Mouse (Mus musculus): ENCODE measurements around the gene Sgtb. TPM values are rescaled to one million over a fixed set of nuclear protein-coding genes. Genes with fewer than 3 reads are reported as not detected.
A peak's percentile ranks its signal among the peaks of the same experiment; 100 is the strongest.

Sgtb gene
- polyA plus RNA-seq, 1 experiment from 2014 or later: 2.2 TPM

- WGBS: 81% methylated on average over 7 of the region's 7 CpGs
- H3K9ac ChIP-seq: no peak overlapping the region
- H3K27ac ChIP-seq: no peak overlapping the region
- H3K9me3 ChIP-seq (replicated peaks): no peaks in the 10 kb centered on the region
- no peaks in the 10 kb centered on the region for H3K27me3 ChIP-seq
- H3K4me1 ChIP-seq (replicated peaks): no peaks in the 10 kb centered on the region
- no peaks in the 10 kb centered on the region for H3K36me3 ChIP-seq
- H3K4me2 ChIP-seq: no peak overlapping the region
- ATAC-seq (replicated peaks; ENCODE audit: insufficient number of reproducible peaks, insufficient read depth, low FRiP score, low read depth): no peak
- no peak overlapping the region for H3K4me3 ChIP-seq
These were observed 27.0 kb upstream of the Sgtb start for GRCm38 (mm10) chr13:104082504-104082903.

DNA sequence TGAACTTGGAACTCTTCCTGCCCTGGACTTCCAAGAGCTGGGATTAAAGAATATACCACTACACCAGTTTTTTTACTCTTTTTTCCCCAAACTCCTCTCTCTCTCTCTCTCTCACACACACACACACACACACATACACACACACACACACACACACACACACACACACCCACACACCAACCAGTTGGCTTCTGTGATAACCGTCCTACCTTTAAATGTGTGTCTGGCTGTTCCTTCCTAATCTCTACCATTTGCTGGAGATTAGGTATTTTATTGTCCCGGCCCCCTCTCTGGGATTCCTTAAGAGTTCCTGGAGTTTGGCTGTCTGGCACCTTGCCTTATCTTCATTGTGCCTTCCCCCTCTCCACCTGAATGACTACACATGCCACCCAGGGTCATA, 24.9 kb upstream of the Sgtb start:
- no peaks in the 10 kb centered on the region for H3K4me1 ChIP-seq (replicated peaks)
- WGBS: 46% methylated on average over 2 of the region's 2 CpGs
- H3K9ac ChIP-seq: no peak overlapping the region
- H3K27ac ChIP-seq: no peak overlapping the region
- H3K4me2 ChIP-seq: no peak overlapping the region
- no peaks in the 10 kb centered on the region for H3K27me3 ChIP-seq
- no peaks in the 10 kb centered on the region for H3K9me3 ChIP-seq (replicated peaks)
- no peaks in the 10 kb centered on the region for H3K36me3 ChIP-seq
- no peak for ATAC-seq (replicated peaks; ENCODE audit: insufficient number of reproducible peaks, insufficient read depth, low FRiP score, low read depth)
- H3K4me3 ChIP-seq: no peak overlapping the region

GRCm38 (mm10) chr13:104089387-104089786, 20.2 kb upstream of the Sgtb start:
- ATAC-seq (replicated peaks; ENCODE audit: insufficient number of reproducible peaks, insufficient read depth, low FRiP score, low read depth): no peak
- Histone ChIP-seq H3K36me3 (no peaks in the 10 kb centered on the region), H3K9me3 (replicated peaks) (no peaks in the 10 kb centered on the region), H3K4me2 (no peak overlapping the region), H3K9ac (no peak overlapping the region), H3K27ac (no peak overlapping the region), H3K4me1 (replicated peaks) (no peaks in the 10 kb centered on the region), H3K27me3 (no peaks in the 10 kb centered on the region), H3K4me3 (no peak overlapping the region)
- WGBS: 28% methylated on average over 1 of the region's 1 CpGs

- H3K4me2 ChIP-seq: no peak overlapping the region
- WGBS: 8% methylated on average over 1 of the region's 1 CpGs
- H3K36me3 ChIP-seq: no peaks in the 10 kb centered on the region
- no peaks in the 10 kb centered on the region for H3K27me3 ChIP-seq
- H3K27ac ChIP-seq: no peak overlapping the region
- H3K9me3 ChIP-seq (replicated peaks): no peaks in the 10 kb centered on the region
- H3K9ac ChIP-seq: no peak overlapping the region
- H3K4me3 ChIP-seq: no peak overlapping the region
- ATAC-seq (replicated peaks; ENCODE audit: insufficient number of reproducible peaks, insufficient read depth, low FRiP score, low read depth): no peak
- H3K4me1 ChIP-seq (replicated peaks): peaks cover 18% of the 10 kb centered on the region
These were observed 17.8 kb upstream of the Sgtb start for GRCm38 (mm10) chr13:104091734-104092133.

DNA sequence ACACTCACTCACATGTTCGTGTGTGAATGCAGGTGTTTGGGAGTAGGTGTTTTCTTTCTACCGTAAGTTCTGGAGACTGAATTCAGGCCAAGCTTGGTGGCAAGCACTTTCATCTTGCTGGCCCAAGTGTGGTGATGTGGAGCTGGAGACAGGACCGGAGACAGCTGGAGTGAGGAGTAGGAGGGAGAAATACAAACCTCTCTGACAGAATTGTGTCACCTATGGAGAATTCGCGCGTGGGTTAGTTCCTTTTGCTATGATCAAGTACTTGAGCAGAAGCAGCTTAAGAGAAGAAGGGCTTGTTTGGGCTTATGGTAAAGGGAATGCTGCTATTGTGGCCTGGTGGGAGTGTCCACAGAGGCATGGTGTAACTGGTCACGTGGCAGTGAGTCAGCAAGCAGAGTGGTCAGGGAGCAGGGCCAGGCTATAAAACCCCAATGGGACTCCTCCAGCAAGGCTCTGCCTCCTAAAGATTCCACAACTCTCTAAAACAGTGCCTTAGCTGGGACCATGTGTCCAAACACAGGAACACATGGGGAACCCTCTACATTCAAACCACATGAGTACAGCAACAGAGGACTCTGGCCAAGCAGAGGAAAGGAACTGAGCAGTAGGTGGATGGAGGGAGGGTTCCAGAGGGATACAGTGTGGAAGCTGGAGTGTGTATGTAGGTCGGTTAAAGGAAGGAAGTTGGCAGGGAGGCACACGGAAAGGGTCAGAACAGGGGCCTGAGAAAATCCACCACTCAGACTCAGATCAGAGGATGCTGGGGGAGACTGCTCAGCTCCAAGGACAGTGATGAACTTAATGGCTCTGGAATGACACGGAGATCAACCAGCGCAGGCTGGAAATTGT, 14.8 kb upstream of the Sgtb start:
- WGBS: 69% methylated on average over 11 of the region's 11 CpGs
- Histone ChIP-seq H3K9ac (no peak overlapping the region), H3K27ac (no peak overlapping the region), H3K4me2 (no peak overlapping the region), H3K36me3 (no peaks in the 10 kb centered on the region), H3K27me3 (no peaks in the 10 kb centered on the region), H3K4me1 (replicated peaks) (peaks cover 26% of the 10 kb centered on the region), H3K4me3 (no peak overlapping the region), H3K9me3 (replicated peaks) (no peaks in the 10 kb centered on the region)
- ATAC-seq (replicated peaks; ENCODE audit: insufficient number of reproducible peaks, insufficient read depth, low FRiP score, low read depth): peak; percentile 60

DNA sequence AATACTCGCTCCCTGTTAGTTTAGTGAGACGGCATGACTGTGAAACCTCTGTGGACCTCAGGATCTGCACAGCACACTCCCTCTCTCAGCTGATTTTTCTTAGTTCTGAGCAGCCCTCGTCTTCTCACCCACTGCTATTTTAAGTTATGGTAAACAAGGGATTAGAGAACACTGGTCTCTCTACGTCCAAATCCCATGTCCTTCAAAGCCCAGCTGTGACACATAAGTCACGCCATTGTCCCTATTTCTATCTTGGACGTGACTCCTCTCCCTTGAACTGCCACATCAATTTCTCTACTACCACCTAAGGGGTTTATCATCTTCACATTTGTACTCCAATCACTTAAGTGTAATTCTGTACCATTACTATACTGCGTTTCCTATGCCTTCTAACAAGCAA, 13.6 kb upstream of the Sgtb start:
- ATAC-seq (replicated peaks; ENCODE audit: insufficient number of reproducible peaks, insufficient read depth, low FRiP score, low read depth): no peak
- H3K27ac ChIP-seq: no peak overlapping the region
- WGBS: 49% methylated on average over 7 of the region's 7 CpGs

DNA sequence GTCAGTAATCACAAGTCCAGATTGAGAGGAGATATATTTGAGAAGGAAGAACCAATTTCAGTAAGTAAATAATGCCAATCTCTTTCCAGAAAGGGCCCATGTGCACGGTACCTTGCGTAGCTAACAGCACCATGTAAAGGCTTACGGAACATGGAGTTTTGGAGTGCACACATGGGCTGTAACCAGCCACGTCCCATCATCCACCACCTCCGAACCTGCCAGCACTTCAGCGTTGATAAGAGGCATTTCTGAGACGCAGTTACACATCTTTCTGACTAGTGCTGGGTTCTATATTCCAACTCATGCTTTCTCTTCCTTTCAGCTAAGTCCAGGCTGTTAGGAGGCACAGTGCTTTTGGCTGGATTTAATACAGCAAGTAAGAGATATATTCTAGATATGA, 12.4 kb upstream of the Sgtb start:
- Histone ChIP-seq H3K27ac (peak overlapping the region; percentile 20; the same call in 1 of the 2 replicates), H3K4me2 (no peak overlapping the region)

More for the DNA sequence above, 13.6 kb upstream of the Sgtb start:
- Histone ChIP-seq H3K27me3 (no peaks in the 10 kb centered on the region), H3K4me3 (no peak overlapping the region), H3K36me3 (no peaks in the 10 kb centered on the region), H3K4me1 (replicated peaks) (peaks cover 26% of the 10 kb centered on the region), H3K9me3 (replicated peaks) (no peaks in the 10 kb centered on the region), H3K9ac (no peak overlapping the region), H3K4me2 (no peak overlapping the region)

DNA sequence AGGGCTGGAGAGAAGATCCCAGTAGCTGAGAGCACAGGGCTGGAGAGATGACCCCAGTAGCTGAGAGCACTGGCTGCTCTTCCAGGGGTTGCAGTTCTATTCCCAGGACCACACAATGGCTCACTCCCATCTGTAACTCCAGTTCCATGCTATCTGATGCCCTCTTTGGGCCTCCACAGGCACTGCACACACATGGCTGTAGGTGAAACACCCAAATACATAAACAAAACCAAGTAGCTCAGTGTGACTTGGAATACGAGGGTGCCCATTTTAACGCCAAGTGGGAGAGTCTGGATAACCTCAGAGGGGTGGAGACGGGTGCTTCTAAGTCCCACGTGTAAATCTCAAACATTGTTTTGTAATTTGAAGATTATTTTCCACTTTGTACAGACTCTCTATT, 9.1 kb upstream of the Sgtb start:
- Histone ChIP-seq H3K4me2 (no peak overlapping the region), H3K9ac (no peak overlapping the region), H3K9me3 (replicated peaks) (peaks cover 5% of the 10 kb centered on the region; the same call in 1 of the 2 replicates), H3K27ac (no peak overlapping the region), H3K36me3 (0 out of 2 replicates have a peak, but pooled peaks cover 5% of the 10 kb centered on the region), H3K4me3 (no peak overlapping the region), H3K4me1 (replicated peaks) (peaks cover 19% of the 10 kb centered on the region), H3K27me3 (no peaks in the 10 kb centered on the region)
- WGBS: 87% methylated on average over 4 of the region's 4 CpGs
- no peak for ATAC-seq (replicated peaks; ENCODE audit: insufficient number of reproducible peaks, insufficient read depth, low FRiP score, low read depth)

More for the DNA sequence above, 12.4 kb upstream of the Sgtb start:
- no peaks in the 10 kb centered on the region for H3K27me3 ChIP-seq
- H3K4me3 ChIP-seq: no peak overlapping the region
- no peak overlapping the region for H3K9ac ChIP-seq
- ATAC-seq (replicated peaks; ENCODE audit: insufficient number of reproducible peaks, insufficient read depth, low FRiP score, low read depth): no peak
- no peaks in the 10 kb centered on the region for H3K9me3 ChIP-seq (replicated peaks)
- H3K36me3 ChIP-seq: no peaks in the 10 kb centered on the region
- peaks cover 26% of the 10 kb centered on the region for H3K4me1 ChIP-seq (replicated peaks)
- WGBS: 55% methylated on average over 7 of the region's 7 CpGs

DNA sequence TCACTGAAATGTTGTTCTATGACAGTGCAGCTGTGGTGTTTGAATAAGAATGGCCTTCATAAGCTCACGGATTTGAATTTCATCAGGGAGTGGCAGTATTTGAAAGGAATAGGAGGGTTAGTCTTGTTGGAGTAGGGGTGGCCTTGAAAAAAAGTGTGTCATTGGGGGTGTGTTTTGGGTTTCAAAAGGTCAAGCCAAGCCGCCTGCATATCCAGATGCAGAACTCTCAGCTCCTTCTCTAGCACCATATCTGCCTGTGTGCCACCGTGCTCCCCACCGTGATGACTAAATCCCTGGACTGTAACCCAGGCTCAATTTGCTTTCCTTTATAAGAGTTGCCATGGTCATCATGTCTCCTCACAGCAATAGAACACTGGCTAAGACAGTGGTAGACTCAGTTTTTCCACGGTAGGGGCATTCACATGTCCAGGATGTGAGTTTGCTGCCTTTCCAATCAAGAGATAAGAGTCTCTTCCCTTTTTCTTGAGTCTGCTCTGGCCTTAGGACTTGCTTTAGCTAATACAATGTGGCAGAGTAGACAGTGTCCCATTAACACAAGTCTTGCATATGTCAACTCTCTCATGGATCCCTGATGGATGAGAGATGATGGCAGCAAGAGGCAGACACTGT, 7.8 kb upstream of the Sgtb start:
- 78% methylated on average over 5 of the region's 5 CpGs for WGBS
- Histone ChIP-seq H3K4me2 (no peak overlapping the region), H3K9ac (no peak overlapping the region), H3K9me3 (replicated peaks) (peaks cover 5% of the 10 kb centered on the region; the same call in 1 of the 2 replicates), H3K27me3 (no peaks in the 10 kb centered on the region), H3K36me3 (0 out of 2 replicates have a peak, but pooled peaks cover 5% of the 10 kb centered on the region), H3K27ac (no peak overlapping the region), H3K4me1 (replicated peaks) (peaks cover 9% of the 10 kb centered on the region), H3K4me3 (no peak overlapping the region)
- no peak for ATAC-seq (replicated peaks; ENCODE audit: insufficient number of reproducible peaks, insufficient read depth, low FRiP score, low read depth)

DNA sequence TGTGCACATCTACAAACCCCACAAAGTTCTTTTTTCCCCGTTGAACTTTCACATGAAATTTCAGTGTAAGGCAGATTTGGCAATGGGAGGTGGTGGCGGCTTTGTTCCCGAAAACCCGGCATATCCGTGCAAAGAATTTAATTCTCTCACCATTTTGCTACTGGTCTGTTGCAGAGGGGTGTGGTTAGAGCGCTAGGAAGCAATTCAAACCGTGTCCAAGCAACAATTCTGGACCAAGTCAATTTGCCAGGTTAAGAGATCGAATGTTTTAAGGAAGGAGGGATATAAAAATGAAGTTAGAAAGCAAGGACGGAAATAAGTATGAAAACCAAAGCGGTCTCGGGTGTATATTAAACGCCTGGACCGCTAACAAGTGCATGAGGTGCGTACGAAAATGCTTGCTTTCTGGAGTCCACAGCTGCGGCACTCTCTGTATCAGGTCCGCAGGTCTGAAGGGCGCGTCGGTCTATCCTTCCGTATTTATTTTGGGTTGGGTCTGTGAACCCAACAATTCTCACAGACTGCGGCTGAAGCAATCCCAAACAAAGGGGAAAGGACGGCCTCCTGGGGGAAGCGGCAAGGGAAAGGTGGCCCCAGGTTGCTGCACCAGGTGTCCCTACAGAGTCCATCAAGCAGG, 772 bp upstream of the Sgtb start:
- 1% methylated on average over 24 of the region's 24 CpGs for WGBS
- H3K9ac ChIP-seq: peak overlapping the region; percentile 73
- H3K4me3 ChIP-seq: peak overlapping the region; percentile 71
- H3K27ac ChIP-seq: peak overlapping the region; percentile 79
- H3K9me3 ChIP-seq (replicated peaks): peaks cover 5% of the 10 kb centered on the region; the same call in 1 of the 2 replicates
- peaks cover 15% of the 10 kb centered on the region for H3K4me1 ChIP-seq (replicated peaks)
- peak overlapping the region; percentile 96 for H3K4me2 ChIP-seq
- H3K36me3 ChIP-seq: 0 out of 2 replicates have a peak, but pooled peaks cover 5% of the 10 kb centered on the region
- peak; percentile 3; the same call in 1 of the 2 replicates for ATAC-seq (replicated peaks; ENCODE audit: insufficient number of reproducible peaks, insufficient read depth, low FRiP score, low read depth)
- H3K27me3 ChIP-seq: no peaks in the 10 kb centered on the region

- Histone ChIP-seq H3K4me2 (peak overlapping the region; percentile 96), H3K36me3 (no peaks in the 10 kb centered on the region), H3K4me3 (peak overlapping the region; percentile 71), H3K27ac (0 out of 2 replicates have a peak overlapping the region, but pooled peaks have one; percentile 6), H3K4me1 (replicated peaks) (peaks cover 15% of the 10 kb centered on the region), H3K9ac (peak overlapping the region; percentile 57), H3K9me3 (replicated peaks) (no peaks in the 10 kb centered on the region), H3K27me3 (no peaks in the 10 kb centered on the region)
- 2% methylated on average over 38 of the region's 38 CpGs for WGBS
- ATAC-seq (replicated peaks; ENCODE audit: insufficient number of reproducible peaks, insufficient read depth, low FRiP score, low read depth): peak; percentile 58
These were observed 428 bp downstream of the Sgtb start for GRCm38 (mm10) chr13:104109816-104110521.
